Mouse (Mus musculus): ENCODE results near the gene Ints1. TPM values are rescaled to one million over a fixed set of nuclear protein-coding genes. Genes with fewer than 3 reads are reported as not detected.
"Not testable (repeated sequence)": the region's sequence is repeated elsewhere in the genome, so short reads cannot be mapped to it uniquely, and the experiment has no call there.

The Ints1 gene
- total RNA-seq, 2 experiments from 2014 or later, result 41.0 to 65.1 TPM

DNA sequence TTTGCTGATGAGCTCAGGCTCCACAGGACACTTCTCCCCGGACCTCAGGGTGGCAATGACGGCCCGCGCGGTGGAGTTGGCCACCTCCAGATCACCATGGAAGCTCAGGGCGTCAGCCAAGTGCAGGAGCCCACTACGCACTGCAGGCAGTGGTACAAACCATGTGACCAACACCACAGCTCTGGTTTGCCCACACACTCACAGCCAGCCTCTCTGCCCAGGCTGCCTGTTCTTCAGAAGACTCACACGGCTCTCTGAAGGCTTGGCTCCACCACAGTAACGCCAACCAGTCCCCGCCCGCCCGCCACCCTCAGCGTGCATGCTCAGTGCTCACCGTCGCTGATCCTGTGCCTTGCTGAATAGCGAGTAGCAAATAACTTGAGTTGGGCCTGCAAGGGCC is 17.4 kb downstream of the Ints1 start:
- ATAC-seq (replicated peaks; ENCODE audit: poor library complexity), result no peak

DNA sequence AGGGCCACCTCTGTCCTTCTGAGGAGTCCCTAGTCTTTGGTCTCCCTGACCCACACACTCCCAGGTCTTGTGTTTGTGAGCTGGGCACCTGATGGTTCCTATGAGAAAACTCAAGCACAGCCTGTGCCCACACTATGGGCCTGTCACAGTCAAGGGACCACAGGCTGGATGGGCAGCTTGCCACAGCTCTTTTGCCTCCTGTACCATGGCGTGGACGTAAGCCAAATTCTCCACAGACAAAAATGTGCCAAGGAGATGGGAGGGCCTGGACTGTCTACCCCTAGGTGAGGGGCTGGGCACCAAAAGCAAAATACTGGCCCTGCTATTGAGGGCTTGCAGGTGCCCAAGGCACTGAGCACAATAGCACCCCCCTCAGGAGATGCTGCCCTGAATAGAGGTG is 18.9 kb downstream of the Ints1 start:
- ATAC-seq (replicated peaks; ENCODE audit: poor library complexity), result no peak

DNA sequence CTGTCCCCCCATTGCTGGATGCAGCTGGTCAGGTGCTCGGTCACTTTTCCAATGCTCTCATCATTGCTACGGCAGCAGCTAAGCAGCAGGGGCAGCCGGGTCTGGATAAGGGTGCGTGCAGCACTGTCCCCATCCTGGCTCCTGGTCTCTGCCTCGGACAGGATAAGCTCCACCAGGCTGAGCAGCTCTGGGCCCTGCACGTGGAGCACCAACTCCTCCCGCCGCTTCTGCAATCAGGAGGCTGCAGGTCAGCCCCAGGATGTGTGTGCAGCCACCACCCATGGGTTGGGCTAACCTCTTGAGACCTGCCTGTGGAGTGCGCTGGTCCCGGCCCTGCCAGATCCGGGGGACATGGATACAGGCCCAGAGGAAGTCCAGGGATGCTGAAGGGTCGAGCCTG is 19.3 kb downstream of the Ints1 start:
- no peak for ATAC-seq (replicated peaks; ENCODE audit: poor library complexity)

DNA sequence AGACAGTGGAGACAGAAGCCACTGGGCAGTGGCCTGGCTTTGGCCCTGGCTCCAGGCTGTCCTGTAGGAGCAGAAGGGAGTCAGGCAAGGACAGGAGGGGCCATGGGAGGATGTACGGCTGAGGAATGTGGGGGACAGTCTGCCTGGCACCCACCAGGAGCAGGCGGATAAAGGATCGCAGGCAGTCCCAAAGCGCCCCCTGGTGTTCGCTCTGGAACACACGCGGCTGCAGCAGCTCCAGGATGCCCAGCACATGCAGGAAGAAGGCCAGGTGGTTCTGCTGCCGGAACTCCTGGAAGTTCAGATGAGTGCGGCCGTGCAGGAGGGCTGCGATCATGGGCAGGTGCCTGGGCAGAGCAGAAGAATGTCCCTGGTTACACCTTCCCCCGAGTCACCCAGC is 20.7 kb downstream of the Ints1 start:
- peak; percentile 55 for ATAC-seq (replicated peaks; ENCODE audit: poor library complexity)

- ATAC-seq (replicated peaks; ENCODE audit: poor library complexity), result peak; percentile 56
These were observed 24.9 kb downstream of the Ints1 start for GRCm38 (mm10) chr5:139750535-139750934.

- ATAC-seq (replicated peaks; ENCODE audit: poor library complexity), result no peak
These were observed 25.9 kb downstream of the Ints1 start for GRCm38 (mm10) chr5:139749413-139750125.

DNA sequence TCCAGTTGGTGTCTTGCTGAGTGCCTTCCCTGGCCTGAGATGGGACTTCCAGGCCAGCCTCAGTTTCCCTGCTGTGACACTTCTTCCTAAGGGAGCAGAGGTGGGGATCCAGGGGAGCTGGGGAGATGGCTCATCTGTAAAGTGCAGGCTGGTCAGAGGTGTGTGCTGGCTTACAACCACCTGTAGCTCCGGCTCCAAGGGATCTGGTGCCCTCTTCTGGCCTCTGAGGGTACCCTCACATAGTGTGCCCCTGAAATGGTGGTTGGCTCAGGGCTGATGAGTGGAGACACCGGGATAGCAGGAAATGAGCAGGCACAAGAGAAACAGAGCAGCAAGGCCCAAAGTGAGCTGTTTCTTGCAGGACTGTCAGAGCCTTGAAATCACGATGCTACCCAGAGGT is 29.7 kb downstream of the Ints1 start:
- ATAC-seq (replicated peaks; ENCODE audit: poor library complexity), result peak; percentile 86

DNA sequence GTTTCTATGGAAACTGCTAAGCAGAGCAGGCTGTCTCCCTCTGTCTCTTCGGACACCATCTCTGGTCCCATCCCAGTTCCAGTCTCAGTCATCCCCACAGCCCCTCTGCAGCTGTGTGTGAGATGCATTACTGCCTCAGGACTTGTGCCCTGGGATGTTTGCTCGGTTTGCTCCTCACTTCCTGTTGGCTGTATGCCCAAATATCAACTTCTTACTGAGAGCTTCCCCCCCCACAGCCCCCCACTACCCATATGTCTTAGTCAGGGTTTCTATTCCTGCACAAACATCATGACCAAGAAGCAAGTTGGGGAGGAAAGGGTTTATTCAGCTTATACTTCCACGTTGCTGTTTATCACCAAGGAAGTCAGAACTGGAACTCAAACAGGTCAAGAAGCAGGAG is 32.8 kb downstream of the Ints1 start:
- not testable (repeated sequence) for ATAC-seq (replicated peaks; ENCODE audit: poor library complexity)

DNA sequence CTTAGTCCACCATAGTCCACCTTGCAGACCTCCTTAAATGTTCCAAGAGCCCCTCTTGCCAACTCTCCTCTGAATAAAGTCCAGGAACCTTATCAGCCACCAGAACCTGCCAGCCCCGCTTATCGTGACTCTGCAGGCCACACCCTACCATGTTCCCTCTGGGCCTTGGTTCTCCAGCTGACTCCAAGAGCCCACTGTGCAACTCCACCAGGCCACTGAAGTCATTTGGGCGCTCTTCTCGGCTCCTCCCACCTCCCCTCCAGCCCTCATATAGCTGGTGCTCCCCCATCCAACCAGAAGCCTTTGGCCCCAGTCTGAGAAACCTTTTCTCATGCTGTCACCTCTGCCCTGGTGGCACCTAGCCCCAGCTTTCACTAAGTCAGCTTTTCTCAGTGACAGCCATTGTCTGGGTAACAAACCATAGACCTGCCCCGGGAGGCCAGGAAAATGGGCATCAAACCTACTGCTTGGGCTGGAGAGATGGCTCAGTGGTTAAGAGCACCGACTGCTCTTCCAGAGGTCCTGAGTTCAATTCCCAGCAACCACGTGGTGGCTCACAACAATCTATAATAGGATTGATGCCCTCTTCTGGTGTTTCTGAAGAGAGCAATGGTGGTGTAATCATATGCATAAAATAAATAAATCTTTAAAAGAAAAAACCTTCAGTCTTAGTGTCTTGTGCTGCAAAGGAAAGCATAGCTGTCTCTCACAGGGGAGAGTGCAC is 36.7 kb downstream of the Ints1 start:
- peak; percentile 55 for ATAC-seq (replicated peaks; ENCODE audit: poor library complexity)

GRCm38 (mm10) chr5:139737841-139738591 is 37.5 kb downstream of the Ints1 start:
- peak; percentile 3 for ATAC-seq (replicated peaks; ENCODE audit: poor library complexity)

- no peak for ATAC-seq (replicated peaks; ENCODE audit: poor library complexity)
These were observed 39.0 kb downstream of the Ints1 start for GRCm38 (mm10) chr5:139736504-139736940.

DNA sequence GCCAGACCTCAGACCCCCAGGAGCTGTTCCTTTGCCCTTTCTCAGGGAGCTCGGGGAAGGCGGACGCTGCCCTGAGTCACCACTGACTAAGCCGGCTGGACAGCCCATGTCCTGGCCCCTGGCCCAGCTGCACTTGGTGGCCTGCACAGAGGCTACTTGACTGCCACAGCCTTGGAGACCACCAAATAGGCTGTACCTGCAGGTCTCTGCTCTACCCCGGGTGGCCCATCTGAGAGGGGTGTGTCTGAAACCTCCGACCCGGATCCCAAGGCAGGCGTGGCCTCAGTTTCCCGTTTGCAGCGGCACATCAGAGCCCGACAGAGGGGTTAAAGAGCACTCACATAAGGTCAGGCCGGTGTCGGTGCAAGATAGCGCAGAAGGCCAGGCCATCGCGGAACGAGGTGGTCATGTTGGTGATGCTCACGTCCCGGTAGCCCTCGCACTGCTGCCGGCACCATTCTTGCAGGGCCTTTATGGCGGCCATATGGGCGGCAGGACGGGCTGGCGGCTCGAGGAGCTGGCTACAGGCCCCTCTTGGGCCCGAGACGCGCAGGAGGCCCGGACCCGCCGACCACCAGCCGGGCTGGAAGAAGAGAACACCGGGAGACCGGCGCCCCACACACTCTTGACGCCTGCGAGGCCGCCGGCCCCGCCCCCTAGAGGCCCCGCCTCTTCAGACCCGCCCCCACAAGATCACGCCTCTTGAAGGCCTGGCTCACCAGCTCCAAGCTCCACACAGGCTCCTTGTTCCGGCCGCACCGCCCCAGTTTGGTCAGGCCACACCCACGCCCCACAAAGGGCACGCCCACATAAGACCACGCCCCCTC is 39.6 kb downstream of the Ints1 start, which contains the start of gene Micall2:
TSS of gene Micall2 (minus strand) at position 660 of the 827 bp plus-strand sequence.
- ATAC-seq (replicated peaks; ENCODE audit: poor library complexity), result peak; percentile 67

- ATAC-seq (replicated peaks; ENCODE audit: poor library complexity), result peak; percentile 8
These were observed 40.7 kb downstream of the Ints1 start for GRCm38 (mm10) chr5:139734746-139735145.

DNA sequence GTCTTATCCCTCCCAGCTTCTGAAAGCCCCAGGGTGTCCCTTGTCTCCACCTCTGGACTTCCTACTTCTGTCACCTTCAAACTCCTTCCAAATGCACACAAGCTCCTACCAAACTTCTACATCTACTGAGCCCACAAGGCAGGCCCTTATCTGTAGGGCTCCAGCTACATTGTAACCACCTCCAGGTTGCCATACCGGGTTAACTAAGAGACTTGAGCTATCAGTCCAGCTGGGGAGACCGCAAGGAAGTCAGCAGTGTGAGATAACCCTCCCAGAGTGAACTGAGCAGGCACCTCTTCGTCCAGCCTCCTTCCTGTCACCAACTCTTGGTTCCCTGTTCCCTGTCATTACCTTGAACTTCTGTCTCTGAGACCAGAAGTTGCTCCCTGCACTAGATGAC is 41.5 kb downstream of the Ints1 start:
- ATAC-seq (replicated peaks; ENCODE audit: poor library complexity), result peak; percentile 64

DNA sequence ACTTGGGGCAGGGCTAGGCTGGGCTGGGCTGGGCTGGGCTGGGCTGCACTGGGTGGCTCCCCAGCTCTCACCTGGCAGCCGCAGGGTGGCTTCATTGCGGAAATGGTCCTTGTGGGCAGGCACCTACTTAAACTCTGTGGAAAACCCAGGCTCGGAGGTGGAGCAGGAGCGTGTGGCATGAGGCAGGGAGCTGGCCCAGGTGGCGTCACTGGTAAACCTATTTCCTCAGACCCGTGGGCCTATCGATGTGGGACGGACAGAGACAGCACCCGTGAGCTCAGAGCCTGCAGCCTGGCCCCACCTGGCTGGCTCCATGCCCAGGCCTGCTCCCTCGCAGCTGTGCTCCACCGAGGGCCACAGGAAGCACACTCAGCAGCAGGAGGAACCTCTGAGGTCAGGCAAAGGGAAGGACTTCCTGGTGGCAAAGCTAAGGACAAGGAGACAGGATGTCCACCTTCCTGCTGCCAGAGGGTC is 42.8 kb downstream of the Ints1 start:
- peak; percentile 12; the same call in 1 of the 2 replicates for ATAC-seq (replicated peaks; ENCODE audit: poor library complexity)

DNA sequence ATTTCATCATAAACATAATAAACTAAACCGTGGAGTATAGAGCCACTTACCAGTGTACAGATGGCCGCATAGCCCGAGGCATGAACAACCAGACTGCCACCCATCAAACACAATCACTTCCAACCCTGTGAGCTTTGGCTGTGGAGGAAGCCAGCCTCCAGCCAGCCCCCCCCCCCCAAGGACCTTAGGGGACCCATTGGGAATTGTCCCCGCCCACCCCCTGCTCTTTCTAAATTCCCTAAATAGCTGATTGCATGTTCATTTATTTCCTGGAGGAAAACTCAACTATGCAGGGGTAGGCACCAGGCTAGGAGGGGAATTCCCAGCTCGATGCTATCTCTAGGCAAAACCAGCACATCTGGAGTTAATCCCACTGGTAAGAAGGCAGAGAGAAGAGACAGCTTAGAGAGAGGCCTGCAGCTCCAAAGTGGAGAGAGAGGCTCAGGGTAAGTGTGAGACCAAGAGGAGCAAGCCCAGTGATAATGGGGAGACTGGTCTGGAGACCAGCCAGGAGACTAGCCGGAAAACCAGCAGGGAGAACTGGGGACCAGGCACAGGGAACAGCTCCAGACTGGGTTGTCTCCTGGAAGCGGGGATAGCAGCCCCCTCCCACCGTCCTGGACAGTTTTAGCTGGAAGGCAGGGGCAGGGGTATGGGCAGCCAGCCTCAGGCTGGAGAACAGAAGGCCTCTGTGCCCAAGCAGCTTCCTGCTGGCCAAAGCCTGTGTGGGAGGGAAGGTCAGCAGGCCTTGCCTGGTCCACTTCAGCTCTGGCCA is 44.6 kb downstream of the Ints1 start:
- ATAC-seq (replicated peaks; ENCODE audit: poor library complexity), result no peak

- peak; percentile 25 for ATAC-seq (replicated peaks; ENCODE audit: poor library complexity)
These were observed 48.2 kb downstream of the Ints1 start for GRCm38 (mm10) chr5:139727261-139727660.

- peak; percentile 27 for ATAC-seq (replicated peaks; ENCODE audit: poor library complexity)
These were observed 49.3 kb downstream of the Ints1 start for GRCm38 (mm10) chr5:139726186-139726585.

GRCm38 (mm10) chr5:139724336-139725116 is 50.9 kb downstream of the Ints1 start:
- ATAC-seq (replicated peaks; ENCODE audit: poor library complexity), result no peak

Measured in megakaryocyte progenitor cell, adult 5-6 weeks (primary cell).